Mouse (Mus musculus) spleen, postnatal 14 days (tissue): Measurements from ENCODE around the gene Plagl2.

Experiments
- DNase-seq, 2 experiments: peaks; one replicate each; pipeline ENCODE4 v3.0.0; 2021 to 2022; ENCODE audit warnings: low spot score in 2 of 2

Plagl2 gene

DNA sequence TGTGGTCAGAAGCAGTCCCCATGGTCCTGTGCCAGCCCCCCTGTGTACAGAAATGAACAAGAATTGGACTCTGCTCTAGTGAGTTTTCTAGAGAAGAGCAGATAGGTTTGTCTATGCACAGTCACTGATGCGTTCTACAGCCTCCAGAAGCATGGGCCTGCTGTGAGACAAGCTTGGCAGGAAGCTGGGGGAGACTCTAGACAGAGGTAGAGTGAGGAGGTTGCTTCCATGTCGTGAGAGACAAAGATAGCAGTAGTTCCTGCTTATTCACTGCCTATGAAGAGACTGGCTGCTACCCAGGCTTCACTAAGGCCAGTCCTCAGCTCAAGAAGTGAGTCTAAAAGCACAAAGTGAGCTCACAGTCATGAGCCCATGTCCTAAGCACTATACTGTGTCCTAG lies 50.0 kb downstream of the Plagl2 start:
- DNase-seq: no peak

DNA sequence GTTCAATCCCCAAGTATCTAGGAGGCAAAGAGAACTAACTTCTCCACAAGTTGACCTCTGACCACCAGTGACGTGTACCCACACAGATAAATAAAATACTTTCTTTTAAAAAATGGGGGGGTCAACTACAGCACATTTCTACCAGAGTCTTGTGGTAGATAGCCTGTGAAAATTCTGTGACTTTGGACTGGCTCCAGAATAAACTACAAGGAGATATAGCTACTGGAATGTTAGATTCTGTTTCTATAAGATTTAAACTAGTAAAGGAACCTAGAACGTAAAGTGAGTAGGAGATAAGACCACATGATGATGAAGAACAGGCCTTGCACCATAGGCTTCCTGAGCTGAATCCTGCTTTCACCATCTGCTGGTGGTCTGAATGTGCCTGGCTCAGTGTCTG lies 53.4 kb downstream of the Plagl2 start:
- no peak for DNase-seq

DNA sequence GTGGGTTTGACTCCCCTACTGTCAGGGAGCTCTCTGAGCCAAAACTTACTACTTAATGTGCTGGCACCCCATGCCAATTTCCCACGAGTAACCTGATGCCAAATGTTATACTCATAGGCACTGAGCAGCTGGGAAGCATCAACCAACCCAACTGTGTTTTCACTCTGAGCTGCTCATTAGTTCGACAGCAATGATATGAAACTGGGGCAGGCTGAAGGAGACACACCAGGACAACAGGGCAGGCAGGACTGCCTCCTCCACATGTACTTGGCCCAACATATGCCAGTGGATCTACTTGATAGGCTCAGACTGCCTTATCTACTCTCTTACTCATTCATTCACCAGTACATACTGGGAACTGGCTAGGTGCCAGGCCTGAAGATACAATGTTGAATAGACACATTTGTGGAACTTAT lies 55.0 kb downstream of the Plagl2 start:
- DNase-seq: no peak

DNA sequence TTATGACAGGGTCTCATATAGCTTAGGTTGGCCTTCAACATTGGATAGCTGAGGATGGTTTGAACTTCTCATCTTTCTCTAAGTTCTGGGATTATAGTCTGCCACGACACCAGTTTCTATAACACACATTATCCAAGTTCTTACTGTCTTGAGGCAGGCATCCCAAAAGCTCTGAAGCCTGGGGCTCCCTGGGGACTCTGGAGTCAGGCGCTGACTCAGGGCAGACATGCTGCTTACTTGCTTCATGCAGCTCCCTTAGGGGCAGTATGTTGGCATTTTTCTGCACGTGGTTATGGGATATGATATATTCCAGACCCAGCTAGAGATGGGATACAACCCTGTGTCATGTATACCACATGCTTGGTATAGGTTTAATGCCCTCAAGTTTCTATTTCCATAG lies 61.3 kb downstream of the Plagl2 start:
- no peak for DNase-seq

DNA sequence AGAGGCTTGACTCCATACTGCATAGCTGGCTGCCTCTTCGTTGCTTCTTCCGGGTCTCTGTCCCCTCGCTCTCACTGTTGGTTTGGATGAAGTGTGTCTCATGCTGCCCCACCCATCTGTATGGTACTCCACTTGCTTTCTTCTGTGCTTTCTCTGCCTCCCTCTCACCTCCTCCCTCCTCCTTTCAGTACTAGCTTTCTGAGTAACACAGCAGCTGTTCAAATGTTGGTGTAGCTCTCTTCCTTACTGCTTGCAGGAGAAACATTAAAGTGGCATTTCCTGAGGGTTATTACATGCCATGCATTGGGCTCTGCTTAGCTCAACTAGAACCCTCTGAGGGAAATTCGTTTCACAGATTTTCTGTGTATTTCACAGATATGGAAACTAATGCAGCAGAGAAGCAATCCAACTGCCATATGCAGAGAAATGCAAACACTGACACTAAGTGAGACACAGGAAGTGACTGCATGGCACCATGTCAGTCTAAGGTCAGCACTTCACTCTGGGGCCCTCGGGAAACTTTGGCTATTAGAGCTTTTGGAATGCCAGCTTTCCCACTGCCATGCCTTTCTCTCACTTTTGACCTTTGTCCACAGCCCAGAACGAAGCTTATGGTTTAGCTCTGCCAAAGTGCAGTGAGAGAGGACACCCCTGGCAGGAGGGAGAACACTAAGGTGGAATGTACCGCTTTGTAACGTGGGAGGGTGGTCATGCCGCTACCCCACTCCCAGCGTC lies 61.9 kb downstream of the Plagl2 start:
- DNase-seq: no peak
